19 mouse cellular contexts compared by ENCODE assay signal in the genomic region with DNA sequence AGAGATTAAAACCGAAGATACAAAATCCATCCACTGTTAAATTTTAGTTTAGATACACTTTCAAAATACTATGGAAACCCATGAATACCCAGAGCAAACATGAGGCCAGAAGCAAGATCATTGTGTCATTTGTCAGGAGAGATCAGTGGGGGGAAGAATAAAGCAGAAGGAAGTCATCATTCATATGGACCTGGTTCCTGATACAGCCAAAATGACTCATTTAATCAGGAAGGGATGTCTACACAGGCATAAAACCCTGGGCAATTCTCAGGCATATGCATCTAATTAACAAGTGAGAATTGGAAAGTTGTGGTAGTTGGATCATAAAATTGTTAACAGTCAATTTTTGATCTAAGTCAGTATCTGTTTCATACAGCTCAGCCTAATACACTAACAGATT.
DNase-seq lines count a peak whose midpoint lies in the region; ATAC-seq lines count a peak whose summit lies in the region.
"Had no signal": no experiment of that assay in that cellular context is flagged by ENCODE, and none has a peak within 500 bp of the region (broad histone marks: within the 10 kb centered on the region; RNA-seq: fewer than 3 reads in every experiment).

No protein-coding gene starts in this region.

- peak; percentile 56 for ATAC-seq in granulocyte monocyte progenitor cell, adult 5-6 weeks (replicated peaks; ENCODE audit: poor library complexity, severe bottlenecking)
- ATAC-seq: CD4-positive, CD25-positive, alpha-beta regulatory T cell, adult 4 months; forebrain, embryonic 14.5 days; forebrain, embryonic 16.5 days had no signal

- DNase-seq in 3T3-L1 (ENCODE audit: low read depth, low spot score) (peak; percentile 61), NIH3T3 (ENCODE audit: low read depth) (peak; percentile 47)
- no peak for DNase-seq in right cerebral cortex, postnatal 10 days (ENCODE audit: low spot score in 2 of 2)
- DNase-seq in layer of hippocampus, postnatal 36 days = no peak
- no peak for DNase-seq in ovary, postnatal 14 days (ENCODE audit: low spot score)
- DNase-seq: adrenal gland, adult 2 months; adrenal gland, postnatal 10 days; adrenal gland, postnatal 25 days; B cell, adult 2 months; cerebellum, adult 11-12 months; cerebellum, adult 2 months; cerebellum, adult 9-10 months; cerebellum, postnatal 10 days; cerebellum, postnatal 25 days; embryo, embryonic 11 days had no signal

Comparison
In these comparisons a context has a peak if more than half of its experiments do, and no peak if none do; other contexts are left out.
1. DNase-seq: peak in 3T3-L1 (single experiment) and NIH3T3 (single experiment); none in right cerebral cortex, postnatal 10 days (0 of 2), layer of hippocampus, postnatal 36 days (0 of 2) and ovary, postnatal 14 days (single experiment).